ENCODE assay signal across 7 mouse cellular contexts in the genomic region with DNA sequence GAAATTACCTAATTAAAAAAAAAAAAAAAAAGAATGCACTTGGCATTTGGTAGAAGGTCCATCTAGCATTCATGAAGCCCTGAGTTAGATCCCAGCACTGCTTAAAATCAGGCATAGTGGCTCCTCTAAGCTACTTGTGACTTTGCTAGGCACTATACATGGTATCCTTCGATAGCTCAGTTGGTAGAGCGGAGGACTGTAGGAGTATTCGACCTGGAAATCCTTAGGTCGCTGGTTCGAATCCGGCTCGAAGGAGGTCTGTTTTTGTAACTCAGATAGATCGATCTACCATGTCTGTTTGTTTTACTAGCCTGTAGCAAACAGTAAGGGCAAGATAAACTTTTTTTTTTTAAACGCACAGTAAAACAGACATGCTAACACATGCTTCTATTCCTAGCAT. TPM values are rescaled to one million over a fixed set of nuclear protein-coding genes. Genes with fewer than 3 reads are reported as not detected.
DNase-seq lines count a peak whose midpoint lies in the region; ATAC-seq lines count a peak whose summit lies in the region.

No protein-coding gene starts in this region.

- H3K27ac ChIP-seq in forebrain, embryonic 11.5 days (ENCODE audit: low read depth, low read length): no peak overlapping the region
- no peak overlapping the region for H3K27ac ChIP-seq in hindbrain, embryonic 13.5 days
- H3K27ac ChIP-seq in lung, embryonic 16.5 days (ENCODE audit: low read length): no peak overlapping the region

- H3K4me2 ChIP-seq in forebrain, embryonic 11.5 days (ENCODE audit: low read depth, low read length, severe bottlenecking): no peak overlapping the region
- H3K4me2 ChIP-seq in hindbrain, embryonic 13.5 days: no peak overlapping the region
- H3K4me2 ChIP-seq in lung, embryonic 16.5 days (ENCODE audit: low read depth, low read length): no peak overlapping the region; the same call in 1 of the 2 replicates

- no peaks in the 10 kb centered on the region; the same call in 1 of the 2 replicates for H3K4me1 ChIP-seq in forebrain, embryonic 11.5 days (replicated peaks; ENCODE audit: control insufficient read depth, insufficient read depth, low read length)
- peaks cover 19% of the 10 kb centered on the region for H3K4me1 ChIP-seq in hindbrain, embryonic 13.5 days (replicated peaks)
- peaks cover 17% of the 10 kb centered on the region for H3K4me1 ChIP-seq in lung, embryonic 16.5 days (replicated peaks; ENCODE audit: control insufficient read depth, insufficient read depth, low read length)

- no peaks in the 10 kb centered on the region for H3K36me3 ChIP-seq in forebrain, embryonic 11.5 days (ENCODE audit: control insufficient read depth, insufficient read depth, low read length)
- H3K36me3 ChIP-seq in hindbrain, embryonic 13.5 days: no peaks in the 10 kb centered on the region
- H3K36me3 ChIP-seq in lung, embryonic 16.5 days (ENCODE audit: control insufficient read depth, insufficient read depth, low read length): no peaks in the 10 kb centered on the region

- H3K4me3 ChIP-seq in forebrain, embryonic 11.5 days (ENCODE audit: low read depth, low read length): no peak overlapping the region
- H3K4me3 ChIP-seq in hindbrain, embryonic 13.5 days: no peak overlapping the region
- no peak overlapping the region for H3K4me3 ChIP-seq in lung, embryonic 16.5 days (ENCODE audit: low read length)

- H3K27me3 ChIP-seq in forebrain, embryonic 11.5 days (ENCODE audit: control insufficient read depth, insufficient read depth, low read length): no peaks in the 10 kb centered on the region
- H3K27me3 ChIP-seq in hindbrain, embryonic 13.5 days: peaks cover 17% of the 10 kb centered on the region
- no peaks in the 10 kb centered on the region for H3K27me3 ChIP-seq in lung, embryonic 16.5 days (ENCODE audit: control insufficient read depth, insufficient read depth, low read depth, low read length)

- WGBS in forebrain, embryonic 11.5 days: under 1% methylated on average over 9 of the region's 9 CpGs
- 2% methylated on average over 9 of the region's 9 CpGs for WGBS in hindbrain, embryonic 13.5 days
- 3% methylated on average over 9 of the region's 9 CpGs for WGBS in lung, embryonic 16.5 days

- H3K9ac ChIP-seq in forebrain, embryonic 11.5 days (ENCODE audit: low read length): no peak overlapping the region
- H3K9ac ChIP-seq in hindbrain, embryonic 13.5 days: no peak overlapping the region
- H3K9ac ChIP-seq in lung, embryonic 16.5 days (ENCODE audit: low read length): no peak overlapping the region

- ATAC-seq in forebrain, embryonic 11.5 days (replicated peaks; ENCODE audit: low FRiP score): peak; percentile 83
- peak; percentile 11; the same call in 1 of the 2 replicates for ATAC-seq in hindbrain, embryonic 13.5 days (ENCODE audit: low FRiP score)
- peak; percentile 76; the same call in 1 of the 2 replicates for ATAC-seq in lung, embryonic 16.5 days (ENCODE audit: low read depth)

- DNase-seq in MEL-GATA-1-ER (ENCODE audit: extremely low read depth, low read depth): peak; percentile 82
- peak; percentile 83 for DNase-seq in brain, adult 2 months (ENCODE audit: low read depth, low spot score)
- DNase-seq in forebrain, embryonic 11.5 days (ENCODE audit: low spot score): peak; percentile 87
- DNase-seq in layer of hippocampus, adult 9-10 months (ENCODE audit: low spot score): peak; percentile 64
- DNase-seq in right cerebral cortex, postnatal 25 days: peak; percentile 38

- no peaks in the 10 kb centered on the region for H3K9me3 ChIP-seq in forebrain, embryonic 11.5 days (ENCODE audit: control insufficient read depth, low read length)
- no peaks in the 10 kb centered on the region for H3K9me3 ChIP-seq in hindbrain, embryonic 13.5 days
- no peaks in the 10 kb centered on the region for H3K9me3 ChIP-seq in lung, embryonic 16.5 days (ENCODE audit: control insufficient read depth, low read length)

RNA-seq across cellular contexts. Expression of a gene that starts 1.2 kb away (rescaled TPM):
- 0.17 and 0.19 TPM in 2 replicates for polyA plus RNA-seq in forebrain, embryonic 11.5 days (2014; fragmentation: Nextera tagmentation; extraction: Ambion mirVana)
- polyA plus RNA-seq in hindbrain, embryonic 13.5 days (2015; fragmentation: Nextera tagmentation; extraction: Ambion mirVana): 0.06 TPM in 1 of 2 replicates, not detected in the other
- polyA plus RNA-seq in lung, embryonic 16.5 days (2015; fragmentation: Nextera tagmentation; extraction: Ambion mirVana): 0.06 and 0.10 TPM in 2 replicates

RNA-seq across cellular contexts. Expression of a gene that starts 21.7 kb away (rescaled TPM):
- 0.48 and 0.59 TPM in 2 replicates for polyA plus RNA-seq in forebrain, embryonic 11.5 days (2014; fragmentation: Nextera tagmentation; extraction: Ambion mirVana)
- polyA plus RNA-seq in hindbrain, embryonic 13.5 days (2015; fragmentation: Nextera tagmentation; extraction: Ambion mirVana): 0.12 TPM in 1 of 2 replicates, not detected in the other
- 0.20 and 0.28 TPM in 2 replicates for polyA plus RNA-seq in lung, embryonic 16.5 days (2015; fragmentation: Nextera tagmentation; extraction: Ambion mirVana)

RNA-seq across cellular contexts. Expression of a gene that starts 43.2 kb away (rescaled TPM):
- polyA plus RNA-seq in forebrain, embryonic 11.5 days (2014; fragmentation: Nextera tagmentation; extraction: Ambion mirVana): 13.0 and 13.5 TPM in 2 replicates
- 9.9 and 10.2 TPM in 2 replicates for polyA plus RNA-seq in hindbrain, embryonic 13.5 days (2015; fragmentation: Nextera tagmentation; extraction: Ambion mirVana)
- polyA plus RNA-seq in lung, embryonic 16.5 days (2015; fragmentation: Nextera tagmentation; extraction: Ambion mirVana): 11.8 and 12.3 TPM in 2 replicates

Comparison
In these comparisons a context has a peak if more than half of its experiments do, and no peak if none do; other contexts are left out.
1. ATAC-seq: peak in every context shown above with its lines; median percentile 83 in forebrain, embryonic 11.5 days; 76 in lung, embryonic 16.5 days; 11 in hindbrain, embryonic 13.5 days.